24 mouse cellular contexts compared by ENCODE assay signal in genomic region chr19:58124566-58124965, GRCm38 (mm10).
A peak's percentile ranks its signal among the peaks of the same experiment; 100 is the strongest.
DNase-seq lines count a peak whose midpoint lies in the region; ATAC-seq and TF ChIP-seq lines count a peak whose summit lies in the region.
"Had no signal": no experiment of that assay in that cellular context is flagged by ENCODE, and none has a peak within 500 bp of the region (broad histone marks: within the 10 kb centered on the region; RNA-seq: fewer than 3 reads in every experiment).

No protein-coding gene starts in this region.

- H3K4me1 ChIP-seq in kidney, embryonic 15.5 days = peaks cover 31% of the 10 kb centered on the region
- peaks cover 59% of the 10 kb centered on the region for H3K4me1 ChIP-seq in limb, embryonic 13.5 days
- peaks cover 80% of the 10 kb centered on the region for H3K4me1 ChIP-seq in limb, embryonic 10.5 days
- peaks cover 52% of the 10 kb centered on the region for H3K4me1 ChIP-seq in limb, embryonic 14.5 days (ENCODE audit: control insufficient read depth, insufficient read depth, low read length)

- H3K9me3 ChIP-seq in kidney, embryonic 15.5 days (replicated peaks) = no peaks in the 10 kb centered on the region
- peaks cover 3% of the 10 kb centered on the region; the same call in 1 of the 2 replicates for H3K9me3 ChIP-seq in limb, embryonic 13.5 days
- H3K9me3 ChIP-seq in limb, embryonic 10.5 days (replicated peaks) = no peaks in the 10 kb centered on the region
- H3K9me3 ChIP-seq in limb, embryonic 14.5 days (ENCODE audit: control insufficient read depth, low read length) = peaks cover 2% of the 10 kb centered on the region; the same call in 1 of the 2 replicates
- H3K9me3 ChIP-seq: embryonic facial prominence, embryonic 12.5 days; forebrain, embryonic 12.5 days; heart, embryonic 15.5 days had no signal

- no peak overlapping the region for H3K4me3 ChIP-seq in kidney, embryonic 15.5 days (replicated peaks)
- H3K4me3 ChIP-seq in limb, embryonic 13.5 days = no peak overlapping the region
- no peak overlapping the region for H3K4me3 ChIP-seq in limb, embryonic 10.5 days
- no peak overlapping the region for H3K4me3 ChIP-seq in limb, embryonic 14.5 days (replicated peaks; ENCODE audit: low read length)
- H3K4me3 ChIP-seq: embryonic facial prominence, embryonic 12.5 days; forebrain, embryonic 12.5 days; heart, adult 2 months; heart, embryonic 15.5 days; hindbrain, embryonic 13.5 days had no signal

- H3K4me2 ChIP-seq in kidney, embryonic 15.5 days = peak overlapping the region; percentile 51
- H3K4me2 ChIP-seq in limb, embryonic 13.5 days (replicated peaks) = peak overlapping the region; percentile 45; the same call in 1 of the 2 replicates
- no peak overlapping the region for H3K4me2 ChIP-seq in limb, embryonic 14.5 days (replicated peaks; ENCODE audit: low read depth, low read length, severe bottlenecking)
- H3K4me2 ChIP-seq: embryonic facial prominence, embryonic 12.5 days; forebrain, embryonic 12.5 days; heart, embryonic 11.5 days; heart, embryonic 15.5 days; hindbrain, embryonic 13.5 days had no signal

- no peaks in the 10 kb centered on the region for H3K27me3 ChIP-seq in kidney, embryonic 15.5 days
- peaks cover 17% of the 10 kb centered on the region for H3K27me3 ChIP-seq in limb, embryonic 13.5 days
- peaks cover 27% of the 10 kb centered on the region for H3K27me3 ChIP-seq in limb, embryonic 10.5 days (ENCODE audit: low read depth, poor library complexity, severe bottlenecking)
- H3K27me3 ChIP-seq in limb, embryonic 14.5 days (ENCODE audit: control insufficient read depth, insufficient read depth, low read length) = no peaks in the 10 kb centered on the region
- H3K27me3 ChIP-seq: embryonic facial prominence, embryonic 12.5 days; forebrain, embryonic 12.5 days; heart, embryonic 15.5 days; hindbrain, embryonic 13.5 days had no signal

- DNase-seq in cerebellum, postnatal 10 days = peak; percentile 28 to 39
- DNase-seq in cerebellum, postnatal 36 days = no peak
- no peak for DNase-seq in kidney, postnatal 4 days
- DNase-seq in limb, embryonic 10.5 days (ENCODE audit: low spot score) = no peak
- DNase-seq in limb, embryonic 14.5 days (ENCODE audit: low spot score) = peak; percentile 52
- no peak for DNase-seq in cerebellum, adult 9-10 months
- DNase-seq: adrenal gland, postnatal 14 days; B cell, adult 2 months; cerebellum, adult 11-12 months; cerebellum, adult 9-11 months; embryo, embryonic 11 days; gastrocnemius, postnatal 14 days; heart, adult 2 months; heart, postnatal 14 days had no signal

- WGBS in kidney, embryonic 15.5 days = 31% methylated on average over 5 of the region's 5 CpGs
- WGBS in limb, embryonic 13.5 days = 37% methylated on average over 5 of the region's 5 CpGs
- WGBS in limb, embryonic 10.5 days = 75% methylated on average over 5 of the region's 5 CpGs
- 44% methylated on average over 5 of the region's 5 CpGs for WGBS in limb, embryonic 14.5 days

- no peaks in the 10 kb centered on the region; the same call in 1 of the 2 replicates for H3K36me3 ChIP-seq in kidney, embryonic 15.5 days
- H3K36me3 ChIP-seq in limb, embryonic 13.5 days = 0 out of 2 replicates have a peak, but pooled peaks cover 4% of the 10 kb centered on the region
- H3K36me3 ChIP-seq in limb, embryonic 10.5 days = no peaks in the 10 kb centered on the region
- H3K36me3 ChIP-seq in limb, embryonic 14.5 days (ENCODE audit: control insufficient read depth, insufficient read depth, low read length) = no peaks in the 10 kb centered on the region
- H3K36me3 ChIP-seq: embryonic facial prominence, embryonic 12.5 days; forebrain, embryonic 12.5 days; G1E; heart, embryonic 15.5 days; hindbrain, embryonic 13.5 days had no signal

- TF ChIP-seq POLR2A in limb, embryonic 14.5 days (IDR thresholded peaks at IDR 0.05; ENCODE audit: borderline replicate concordance, extremely low read depth, insufficient read depth, insufficient read length) = no peak

- H3K9ac ChIP-seq in kidney, embryonic 15.5 days = no peak overlapping the region
- H3K9ac ChIP-seq in limb, embryonic 13.5 days = no peak overlapping the region
- H3K9ac ChIP-seq in limb, embryonic 14.5 days (ENCODE audit: low read depth, low read length, severe bottlenecking) = no peak overlapping the region
- H3K9ac ChIP-seq: embryonic facial prominence, embryonic 12.5 days; forebrain, embryonic 12.5 days; heart, embryonic 15.5 days; hindbrain, embryonic 13.5 days had no signal

- no peak for ATAC-seq in kidney, embryonic 15.5 days (replicated peaks; ENCODE audit: low FRiP score)
- ATAC-seq in limb, embryonic 13.5 days (ENCODE audit: low FRiP score, low read depth) = no peak
- ATAC-seq in limb, embryonic 14.5 days (ENCODE audit: low FRiP score, low read depth) = no peak
- ATAC-seq: CD4-positive, CD25-positive, alpha-beta regulatory T cell, adult 4 months; forebrain, embryonic 16.5 days had no signal

- no peak overlapping the region for H3K27ac ChIP-seq in kidney, embryonic 15.5 days
- H3K27ac ChIP-seq in limb, embryonic 13.5 days = no peak overlapping the region
- no peak overlapping the region for H3K27ac ChIP-seq in limb, embryonic 10.5 days
- no peak overlapping the region for H3K27ac ChIP-seq in limb, embryonic 14.5 days (replicated peaks; ENCODE audit: low read depth, low read length)
- H3K27ac ChIP-seq: embryonic facial prominence, embryonic 12.5 days; forebrain, embryonic 12.5 days; heart, adult 2 months; heart, embryonic 15.5 days had no signal

Comparison
In these comparisons a context has a peak if more than half of its experiments do, and no peak if none do; other contexts are left out.
1. DNase-seq: peak in cerebellum, postnatal 10 days (2 of 2) and limb, embryonic 14.5 days (single experiment); none in cerebellum, postnatal 36 days (0 of 2), kidney, postnatal 4 days (0 of 2), limb, embryonic 10.5 days (single experiment) and cerebellum, adult 9-10 months (single experiment).